In the genomic region with DNA sequence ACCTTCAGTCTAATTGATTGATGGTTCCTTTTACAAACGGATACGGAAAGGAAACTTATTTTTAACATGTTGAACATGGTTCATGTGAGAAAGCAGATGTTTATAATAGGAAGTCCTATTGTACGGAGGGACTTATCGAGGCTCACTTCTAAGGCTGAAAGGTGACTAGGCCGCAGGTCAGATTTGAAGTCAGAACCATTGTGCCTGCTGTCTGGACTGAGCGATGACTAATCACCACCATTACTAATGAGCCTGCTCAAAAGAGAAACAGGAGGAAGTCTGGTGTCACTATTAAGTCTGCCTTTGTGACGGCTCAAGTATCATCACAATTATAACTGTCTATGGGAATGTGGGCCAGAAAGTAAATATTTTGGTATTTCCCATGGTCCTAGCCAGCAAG, we compare ENCODE assay signal across 14 mouse cellular contexts.
DNase-seq lines count a peak whose midpoint lies in the region; ATAC-seq and TF ChIP-seq lines count a peak whose summit lies in the region.
"Had no signal": no experiment of that assay in that cellular context is flagged by ENCODE, and none has a peak within 500 bp of the region (broad histone marks: within the 10 kb centered on the region; RNA-seq: fewer than 3 reads in every experiment).

No protein-coding gene starts in this region.

- TF ChIP-seq EP300 in heart, adult 2 months (IDR thresholded peaks at IDR 0.05; ENCODE audit: insufficient read depth, low read depth, low read length), result 0 out of 2 replicates have a peak, but pooled peaks have one; percentile 58

- no peak overlapping the region for H3K4me3 ChIP-seq in heart, adult 2 months
- H3K4me3 ChIP-seq in heart, embryonic 11.5 days (ENCODE audit: low read depth, low read length), result no peak overlapping the region
- no peak overlapping the region for H3K4me3 ChIP-seq in liver, embryonic 12.5 days
- H3K4me3 ChIP-seq in midbrain, embryonic 16.5 days (ENCODE audit: low read depth, low read length), result no peak overlapping the region
- H3K4me3 ChIP-seq: hindbrain, embryonic 13.5 days; intestine, embryonic 15.5 days had no signal

- peak in 1 of 2 experiments; percentile 59 for DNase-seq in heart, adult 2 months
- no peak for DNase-seq in liver
- peak; percentile 24 for DNase-seq in heart, postnatal 25 days (ENCODE audit: low spot score)
- DNase-seq in kidney, postnatal 25 days, result peak; percentile 9 to 47
- DNase-seq: adrenal gland, postnatal 14 days; cerebellum, adult 2 months; forebrain, postnatal 0 days; layer of hippocampus, adult 9-11 months; midbrain, embryonic 14.5 days had no signal

- WGBS in heart, adult 2 months, result 45% methylated on average over 7 of the region's 7 CpGs
- WGBS in heart, embryonic 11.5 days (ENCODE audit: insufficient replicate concordance), result 63% methylated on average over 7 of the region's 7 CpGs
- WGBS in liver, embryonic 12.5 days (ENCODE audit: insufficient replicate concordance), result 69% methylated on average over 7 of the region's 7 CpGs
- 88% methylated on average over 7 of the region's 7 CpGs for WGBS in midbrain, embryonic 16.5 days

- ATAC-seq in heart, embryonic 11.5 days (replicated peaks; ENCODE audit: insufficient number of reproducible peaks, low FRiP score, low TSS enrichment), result no peak
- peak; percentile 42; the same call in 1 of the 2 replicates for ATAC-seq in liver, embryonic 12.5 days
- ATAC-seq in midbrain, embryonic 16.5 days, result no peak
- ATAC-seq: forebrain, postnatal 0 days; intestine, embryonic 15.5 days had no signal

- peaks cover 3% of the 10 kb centered on the region; the same call in 1 of the 2 replicates for H3K4me1 ChIP-seq in heart, adult 2 months (ENCODE audit: control insufficient read depth, insufficient read depth, low read length)
- no peaks in the 10 kb centered on the region for H3K4me1 ChIP-seq in heart, embryonic 11.5 days (ENCODE audit: control insufficient read depth, insufficient read depth, low read length)
- H3K4me1 ChIP-seq in liver, embryonic 12.5 days, result peaks cover 25% of the 10 kb centered on the region
- no peaks in the 10 kb centered on the region for H3K4me1 ChIP-seq in midbrain, embryonic 16.5 days (ENCODE audit: control insufficient read depth, insufficient read depth, low read length)
- H3K4me1 ChIP-seq: hindbrain, embryonic 13.5 days; intestine, embryonic 15.5 days had no signal

- intact Hi-C loops in heart, adult 2 months (cut with DNase I), result loop anchor here (5.0 kb wide), 1 partner anchor 207 kb away; no protein-coding TSS in a partner anchor
- intact Hi-C loops in heart, postnatal 25 days (cut with DNase I), result no loop called here

- H3K9me3 ChIP-seq in heart, embryonic 11.5 days (replicated peaks; ENCODE audit: control insufficient read depth, low read length), result no peaks in the 10 kb centered on the region
- H3K9me3 ChIP-seq in liver, embryonic 12.5 days (replicated peaks), result no peaks in the 10 kb centered on the region
- H3K9me3 ChIP-seq in midbrain, embryonic 16.5 days (replicated peaks; ENCODE audit: control insufficient read depth, low read length, poor library complexity, severe bottlenecking), result no peaks in the 10 kb centered on the region
- H3K9me3 ChIP-seq: hindbrain, embryonic 13.5 days; intestine, embryonic 15.5 days had no signal

- TF ChIP-seq CTCF in heart, adult 2 months (IDR thresholded peaks at IDR 0.05), result 0 out of 2 replicates have a peak, but pooled peaks have one; percentile 0

- no peak for TF ChIP-seq POLR2A in heart, adult 2 months (IDR thresholded peaks at IDR 0.05; ENCODE audit: insufficient read depth, low read depth, low read length)

- H3K9ac ChIP-seq in heart, adult 2 months (ENCODE audit: low read depth, low read length), result no peak overlapping the region
- no peak overlapping the region for H3K9ac ChIP-seq in heart, embryonic 11.5 days (ENCODE audit: low read depth, low read length)
- H3K9ac ChIP-seq in liver, embryonic 12.5 days, result no peak overlapping the region
- H3K9ac ChIP-seq in midbrain, embryonic 16.5 days (ENCODE audit: low read depth, low read length), result no peak overlapping the region
- H3K9ac ChIP-seq: forebrain, postnatal 0 days; hindbrain, embryonic 13.5 days; intestine, embryonic 15.5 days had no signal

- H3K79me2 ChIP-seq in heart, adult 2 months (replicated peaks; ENCODE audit: control insufficient read depth, insufficient read depth, low read length), result no peaks in the 10 kb centered on the region

- no peak overlapping the region for H3K27ac ChIP-seq in heart, adult 2 months
- H3K27ac ChIP-seq in heart, embryonic 11.5 days (ENCODE audit: low read depth, low read length), result no peak overlapping the region
- H3K27ac ChIP-seq in liver, embryonic 12.5 days, result no peak overlapping the region
- no peak overlapping the region for H3K27ac ChIP-seq in midbrain, embryonic 16.5 days (ENCODE audit: low read length)
- H3K27ac ChIP-seq: hindbrain, embryonic 13.5 days; intestine, embryonic 15.5 days had no signal

- no peaks in the 10 kb centered on the region for H3K27me3 ChIP-seq in heart, adult 2 months (ENCODE audit: control insufficient read depth, insufficient read depth, low read length)
- no peaks in the 10 kb centered on the region for H3K27me3 ChIP-seq in heart, embryonic 11.5 days (ENCODE audit: control insufficient read depth, insufficient read depth, low read length)
- no peaks in the 10 kb centered on the region for H3K27me3 ChIP-seq in liver, embryonic 12.5 days (replicated peaks)
- no peaks in the 10 kb centered on the region for H3K27me3 ChIP-seq in midbrain, embryonic 16.5 days (ENCODE audit: control insufficient read depth, insufficient read depth, low read depth, low read length)
- H3K27me3 ChIP-seq: hindbrain, embryonic 13.5 days; intestine, embryonic 15.5 days had no signal

- no peaks in the 10 kb centered on the region for H3K36me3 ChIP-seq in heart, adult 2 months (ENCODE audit: control insufficient read depth, insufficient read depth, low read length)
- H3K36me3 ChIP-seq in heart, embryonic 11.5 days (ENCODE audit: control insufficient read depth, insufficient read depth, low read length), result no peaks in the 10 kb centered on the region
- no peaks in the 10 kb centered on the region for H3K36me3 ChIP-seq in liver, embryonic 12.5 days
- no peaks in the 10 kb centered on the region for H3K36me3 ChIP-seq in midbrain, embryonic 16.5 days (ENCODE audit: control insufficient read depth, insufficient read depth, low read length)
- H3K36me3 ChIP-seq: hindbrain, embryonic 13.5 days; intestine, embryonic 15.5 days had no signal

- no peak overlapping the region for H3K4me2 ChIP-seq in heart, embryonic 11.5 days
- no peak overlapping the region for H3K4me2 ChIP-seq in liver, embryonic 12.5 days
- H3K4me2 ChIP-seq in midbrain, embryonic 16.5 days (ENCODE audit: low read length), result no peak overlapping the region
- H3K4me2 ChIP-seq: hindbrain, embryonic 13.5 days; intestine, embryonic 15.5 days had no signal
